Mouse (Mus musculus): ENCODE measurements around the gene Vkorc1l1. TPM values are rescaled to one million over a fixed set of nuclear protein-coding genes. Genes with fewer than 3 reads are reported as not detected.

The Vkorc1l1 gene
- total RNA-seq, 4 experiments from 2014 or later: 22.4 to 29.6 (median 24.0) TPM

Other genes starting within 250 kb of the Vkorc1l1 start
- gene Sept14, start 233.5 kb upstream of the Vkorc1l1 start, total RNA-seq (2022): not detected
- 10 to 100 TPM; 51.7 to 62.7 (median 57.5) TPM for gene Mrps17, start 226.5 kb upstream of the Vkorc1l1 start, total RNA-seq (2022)
- gene Nipsnap2, start 216.9 kb upstream of the Vkorc1l1 start, total RNA-seq (2022): 100 to 1,000 TPM; 494 to 562 (median 513) TPM
- 10 to 100 TPM; 11.6 to 15.4 (median 14.8) TPM for gene Psph, start 154.5 kb upstream of the Vkorc1l1 start, total RNA-seq (2022)
- gene Sumf2, start 95.0 kb upstream of the Vkorc1l1 start, total RNA-seq (2022): 10 to 100 TPM in 2 of 4 experiments, 1 to 10 TPM in 2; 6.7 to 13.1 (median 10.5) TPM
- gene Chchd2, start 54.5 kb upstream of the Vkorc1l1 start, total RNA-seq (2022): 100 to 1,000 TPM; 640 to 672 (median 655) TPM
- under 1 TPM; 0.25 to 0.59 (median 0.46) TPM for gene Zbed5, start 46.2 kb upstream of the Vkorc1l1 start, total RNA-seq (2022)
- gene Phkg1, start 43.4 kb upstream of the Vkorc1l1 start, total RNA-seq (2022): 100 to 1,000 TPM; 317 to 357 (median 343) TPM
- gene Nupr1l, start 33.4 kb upstream of the Vkorc1l1 start, total RNA-seq (2022): under 1 TPM in 1 of 4 experiments, not detected in 3; 0.44 TPM
- 1 to 10 TPM; 7.2 to 9.1 (median 8.4) TPM for gene Gusb, start 61.1 kb downstream of the Vkorc1l1 start, total RNA-seq (2022)
- 10 to 100 TPM in 3 of 4 experiments, 1 to 10 TPM in 1; 8.4 to 16.5 (median 11.7) TPM for gene Asl, start 87.3 kb downstream of the Vkorc1l1 start, total RNA-seq (2022)
- gene Crcp, start 87.3 kb downstream of the Vkorc1l1 start, total RNA-seq (2022): 10 to 100 TPM; 18.0 to 22.5 (median 20.7) TPM
- 1 to 10 TPM; 3.7 to 4.5 (median 4.0) TPM for gene Tpst1, start 131.4 kb downstream of the Vkorc1l1 start, total RNA-seq (2022)
- 1 to 10 TPM; 2.0 to 4.1 (median 3.5) TPM for gene Kctd7, start 202.9 kb downstream of the Vkorc1l1 start, total RNA-seq (2022)
- gene Rabgef1, start 229.8 kb downstream of the Vkorc1l1 start, total RNA-seq (2022): 100 to 1,000 TPM in 3 of 4 experiments, 10 to 100 TPM in 1; 94.6 to 134 (median 116) TPM

Data from gastrocnemius, adult 8-10 months (tissue).